Mouse (Mus musculus) E14TG2a.4 (cell line): Measurements from ENCODE around the gene Ppara.

Experiments used
- CTCF ChIP-seq: conservative IDR thresholded peaks from 2 replicates; pipeline ENCODE4 v1.5.1; 2014; ENCODE audit warnings: low read length
- NANOG ChIP-seq: IDR thresholded peaks from 2 replicates; pipeline ENCODE4 v1.6.1; 2014; ENCODE audit warnings: borderline replicate concordance, low read length, mixed read lengths

DNA sequence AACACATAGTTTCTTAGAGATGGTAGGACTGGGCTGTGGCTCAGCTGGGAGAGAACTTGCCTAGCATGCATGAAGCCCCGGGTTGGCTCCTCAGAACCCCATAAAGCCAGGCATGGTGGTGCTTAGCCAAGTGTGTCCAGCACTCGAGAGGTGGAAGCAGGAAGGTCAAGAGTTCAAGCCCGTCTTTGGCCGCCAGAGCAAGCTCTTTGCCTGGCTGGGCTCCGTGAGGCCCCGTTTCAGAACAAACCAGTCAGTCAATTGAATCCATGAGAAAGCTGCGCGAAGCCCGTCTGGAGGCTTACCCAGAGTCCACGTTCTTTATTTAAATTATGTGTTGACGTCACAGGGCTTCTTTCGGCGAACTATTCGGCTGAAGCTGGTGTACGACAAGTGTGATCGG, 53.9 kb downstream of the Ppara start:
- TF ChIP-seq CTCF: no peak
- TF ChIP-seq NANOG: no peak
